Mouse (Mus musculus): ENCODE data around the gene Tpcn1. TPM values are rescaled to one million over a fixed set of nuclear protein-coding genes. Genes with fewer than 3 reads are reported as not detected.

Gene Tpcn1
- total RNA-seq, 2 experiments from 2014 or later: 67.1 to 71.2 TPM

GRCm38 (mm10) chr5:120609246-120609775, 20.8 kb upstream of the Tpcn1 start:
- DNase-seq: no peak

- DNase-seq: no peak
Observed at GRCm38 (mm10) chr5:120607335-120607734, 18.9 kb upstream of the Tpcn1 start.

GRCm38 (mm10) chr5:120606590-120607200, 18.2 kb upstream of the Tpcn1 start:
- DNase-seq: no peak

- DNase-seq: peak; percentile 91
Observed at GRCm38 (mm10) chr5:120605688-120606087, 17.2 kb upstream of the Tpcn1 start.

- DNase-seq: no peak
Observed at GRCm38 (mm10) chr5:120605241-120605661, 16.8 kb upstream of the Tpcn1 start.

- peak; percentile 90 for DNase-seq
Observed at GRCm38 (mm10) chr5:120604839-120605238, 16.4 kb upstream of the Tpcn1 start.

- no peak for DNase-seq
Observed at GRCm38 (mm10) chr5:120603515-120603914, 15.0 kb upstream of the Tpcn1 start.

GRCm38 (mm10) chr5:120602210-120602609, 13.7 kb upstream of the Tpcn1 start:
- no peak for DNase-seq

- DNase-seq: no peak
Observed at GRCm38 (mm10) chr5:120600946-120601668, 12.6 kb upstream of the Tpcn1 start.

- DNase-seq: no peak
Observed at GRCm38 (mm10) chr5:120599625-120600024, 11.2 kb upstream of the Tpcn1 start.

GRCm38 (mm10) chr5:120594485-120594884, 6.0 kb upstream of the Tpcn1 start:
- no peak for DNase-seq

- no peak for DNase-seq
Observed at GRCm38 (mm10) chr5:120592141-120592540, 3.7 kb upstream of the Tpcn1 start.

GRCm38 (mm10) chr5:120590356-120591010, 2.0 kb upstream of the Tpcn1 start:
- no peak for DNase-seq

- no peak for DNase-seq
Observed at GRCm38 (mm10) chr5:120587940-120588568, 419 bp downstream of the Tpcn1 start.

- no peak for DNase-seq
Observed at GRCm38 (mm10) chr5:120587616-120587926, 902 bp downstream of the Tpcn1 start.

- no peak for DNase-seq
Observed at GRCm38 (mm10) chr5:120586741-120587615, 1.5 kb downstream of the Tpcn1 start.

GRCm38 (mm10) chr5:120584968-120585367, 3.5 kb downstream of the Tpcn1 start:
- no peak for DNase-seq

- DNase-seq: no peak
Observed at GRCm38 (mm10) chr5:120583511-120583910, 5.0 kb downstream of the Tpcn1 start.

- no peak for DNase-seq
Observed at GRCm38 (mm10) chr5:120582002-120582401, 6.5 kb downstream of the Tpcn1 start.

- no peak for DNase-seq
Observed at GRCm38 (mm10) chr5:120579898-120580626, 8.4 kb downstream of the Tpcn1 start.
